Mouse (Mus musculus): ENCODE data around the gene Gm3183.
"Not testable (repeated sequence)": the region's sequence is repeated elsewhere in the genome, so short reads cannot be mapped to it uniquely, and the experiment has no call there.

The Gm3183 gene

DNA sequence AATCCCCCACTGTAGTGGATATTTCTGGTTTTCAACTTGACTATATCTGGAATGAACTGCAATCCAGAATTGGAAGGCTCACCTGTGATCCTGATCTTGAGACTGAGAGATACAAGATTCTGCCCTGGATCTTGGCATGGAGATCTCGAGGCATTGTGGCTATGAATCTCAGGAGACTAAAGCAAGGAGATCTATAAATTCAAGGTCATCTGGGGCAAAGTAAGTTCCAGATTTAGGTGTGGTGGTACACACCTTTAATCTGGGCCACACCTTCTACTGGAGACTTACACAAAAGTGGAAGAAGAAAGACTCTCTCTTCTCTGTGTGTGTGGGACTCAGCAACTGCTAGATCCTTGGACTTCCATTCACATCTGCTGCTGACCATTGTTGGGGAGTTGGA, at the start of gene Gm3183:
Gene Gm3183, plus strand, starts transcription at position 301 of the 400 bp plus-strand sequence.
- DNase-seq (ENCODE audit: low spot score) = not testable (repeated sequence)

All from yolk sac, embryonic 10.5 days (tissue).